Mouse (Mus musculus): ENCODE data around the gene Ldhc.
A peak's percentile ranks its signal among the peaks of the same experiment; 100 is the strongest.
"Not testable (repeated sequence)": the region's sequence is repeated elsewhere in the genome, so short reads cannot be mapped to it uniquely, and the experiment has no call there.

Gene Ldhc

DNA sequence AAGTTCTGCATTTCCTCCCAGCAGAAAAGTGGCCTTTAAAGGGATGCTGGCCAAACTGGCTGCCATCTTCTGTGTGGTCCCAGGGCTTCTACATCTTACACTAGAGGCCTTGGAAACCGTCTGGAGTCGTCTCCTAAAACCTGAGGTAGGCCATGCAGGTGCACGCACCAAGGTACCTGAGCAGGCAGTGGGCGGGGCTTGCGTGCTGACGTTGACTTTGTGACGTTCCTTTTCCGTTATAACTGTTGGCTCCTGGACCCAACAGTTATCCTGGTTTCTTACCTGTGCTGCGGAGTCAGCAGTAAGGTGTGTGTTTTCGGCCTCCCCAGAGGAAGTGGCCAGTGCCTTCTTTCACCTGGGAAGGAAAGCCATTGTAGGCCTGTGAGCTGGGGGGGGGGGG, at the start of gene Ldhc:
TSS of gene Ldhc (plus strand) at position 208 of the 400 bp plus-strand sequence.
- no peak for DNase-seq (ENCODE audit: low spot score in 2 of 2)

DNA sequence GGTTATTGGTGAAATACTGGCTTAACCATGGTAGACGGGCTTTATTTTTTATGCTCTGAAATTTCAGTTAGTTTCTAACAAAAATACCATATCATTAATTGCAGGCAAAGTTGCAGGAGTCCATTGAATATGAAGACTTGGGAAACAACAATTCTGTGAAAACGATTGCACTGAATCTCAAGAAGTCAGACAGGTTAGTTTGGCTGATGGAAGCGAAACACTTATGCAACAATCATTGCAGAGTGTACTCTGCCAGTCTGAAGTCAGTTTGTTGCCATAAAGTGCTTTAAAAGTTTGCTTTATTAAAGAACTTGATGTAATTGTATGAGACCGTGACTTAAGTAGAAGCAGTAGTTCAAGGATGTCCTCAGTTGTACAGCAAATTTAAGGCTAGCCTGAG, 47.0 kb upstream of the Ldhc start:
- no peak for DNase-seq (ENCODE audit: low spot score in 2 of 2)

DNA sequence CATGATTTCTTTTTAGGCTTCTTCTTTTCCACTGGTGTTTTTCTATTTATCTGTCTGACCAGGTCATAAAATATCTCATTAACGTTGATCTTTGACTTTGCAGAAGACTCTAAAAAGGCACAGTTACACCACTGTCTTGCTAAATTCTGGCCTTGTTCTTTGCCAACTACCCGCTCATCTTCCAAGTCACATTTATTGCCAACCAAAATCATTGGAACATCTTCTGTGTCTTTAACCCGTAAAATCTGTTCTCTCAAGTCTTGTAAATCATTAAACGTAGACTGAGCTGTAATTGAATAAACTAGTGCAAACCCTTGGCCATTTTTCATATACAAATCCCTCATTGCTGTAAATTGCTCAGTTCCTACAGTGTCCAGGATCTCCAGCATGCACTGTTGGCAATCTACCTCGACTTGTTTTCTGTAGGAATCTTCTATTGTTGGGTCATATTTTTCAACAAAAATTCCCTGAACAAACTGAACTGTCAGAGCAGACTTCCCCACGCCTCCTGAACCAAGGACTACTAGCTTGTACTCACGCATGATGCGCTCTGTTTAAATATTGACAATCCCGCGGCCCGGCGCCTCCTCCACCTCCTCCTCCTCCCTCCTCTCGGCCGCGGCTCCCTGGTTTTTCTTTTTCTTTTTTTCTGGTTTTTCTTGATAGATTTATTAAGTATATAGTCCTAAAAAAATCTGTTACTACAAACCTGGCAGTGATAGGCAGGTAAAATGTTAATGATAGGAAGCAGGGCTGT, 39.9 kb upstream of the Ldhc start:
- not testable (repeated sequence) for DNase-seq (ENCODE audit: low spot score in 2 of 2)

DNA sequence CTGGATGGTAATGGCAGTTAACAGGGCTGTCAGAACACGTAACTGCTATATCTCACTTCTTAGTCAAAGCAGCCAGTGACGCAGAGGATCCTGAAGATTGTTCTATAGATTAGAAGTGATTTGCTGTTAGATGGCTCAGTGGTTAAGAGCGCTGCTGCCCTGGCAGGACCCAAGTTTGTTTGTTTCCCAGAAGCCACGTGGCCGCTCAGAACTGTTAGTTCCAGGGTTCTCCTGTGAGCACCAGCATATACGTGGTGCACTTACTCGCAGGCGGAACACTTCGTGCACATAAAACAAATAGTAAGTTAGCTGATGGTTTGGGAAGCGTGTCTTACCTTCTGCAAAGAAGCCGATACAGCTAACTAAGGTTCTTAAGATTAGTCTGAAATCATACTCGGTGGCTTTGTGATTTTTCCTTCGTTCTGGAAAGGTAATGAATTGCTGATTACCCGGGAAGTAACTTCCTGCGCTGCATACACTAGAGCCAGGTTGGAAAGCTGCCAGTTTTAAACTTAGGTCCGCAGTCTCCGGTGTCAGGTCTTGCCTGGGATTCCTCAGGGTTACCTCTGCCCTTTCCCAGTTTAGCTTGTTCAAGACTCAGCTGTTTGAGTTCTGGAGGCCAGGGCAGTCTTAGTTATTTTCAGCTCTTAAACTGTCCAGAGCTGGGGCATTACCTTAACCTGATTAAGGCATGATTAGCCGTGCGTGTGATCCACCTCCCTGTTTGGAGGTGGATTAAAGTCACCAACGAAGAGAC, 33.8 kb upstream of the Ldhc start:
- no peak for DNase-seq (ENCODE audit: low spot score in 2 of 2)

DNA sequence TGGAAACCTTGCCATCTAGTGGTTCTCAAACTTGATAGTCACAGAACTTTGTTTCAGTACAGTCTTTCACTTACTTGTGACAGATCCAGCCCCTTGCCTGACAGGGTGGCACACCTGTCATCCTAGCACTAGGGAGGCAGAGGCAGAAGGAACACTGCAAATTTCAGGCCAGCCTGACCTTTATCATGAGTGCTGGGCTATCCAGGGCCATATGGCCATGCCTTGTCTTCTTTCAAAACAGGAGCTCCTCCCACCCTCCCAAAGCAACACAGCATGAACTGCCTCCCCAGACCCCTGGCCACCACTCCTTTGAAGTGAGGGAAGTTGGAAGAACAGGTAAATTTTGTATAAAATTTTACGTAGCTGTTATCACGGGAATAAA, 33.2 kb upstream of the Ldhc start:
- DNase-seq (ENCODE audit: low spot score in 2 of 2), result no peak

DNA sequence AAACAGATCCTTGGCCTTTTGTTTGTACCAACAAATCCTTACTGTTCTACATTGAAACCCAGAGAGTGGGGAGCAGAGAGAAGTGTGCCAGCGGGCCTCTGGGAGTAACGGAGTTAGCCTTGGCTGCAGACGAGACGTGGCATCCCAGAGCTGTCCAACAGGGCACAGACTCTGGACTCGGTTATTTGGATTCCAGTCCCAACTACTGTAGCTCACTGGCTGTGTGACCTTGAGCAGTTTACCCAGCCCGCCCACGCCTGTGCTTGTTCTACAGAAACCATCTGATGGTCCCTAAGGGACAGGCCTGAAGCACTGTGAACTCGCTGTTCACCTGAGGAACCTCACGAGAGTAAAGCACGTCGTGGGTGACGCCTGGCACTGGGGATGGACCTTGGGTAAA, 31.1 kb upstream of the Ldhc start:
- DNase-seq (ENCODE audit: low spot score in 2 of 2), result no peak

DNA sequence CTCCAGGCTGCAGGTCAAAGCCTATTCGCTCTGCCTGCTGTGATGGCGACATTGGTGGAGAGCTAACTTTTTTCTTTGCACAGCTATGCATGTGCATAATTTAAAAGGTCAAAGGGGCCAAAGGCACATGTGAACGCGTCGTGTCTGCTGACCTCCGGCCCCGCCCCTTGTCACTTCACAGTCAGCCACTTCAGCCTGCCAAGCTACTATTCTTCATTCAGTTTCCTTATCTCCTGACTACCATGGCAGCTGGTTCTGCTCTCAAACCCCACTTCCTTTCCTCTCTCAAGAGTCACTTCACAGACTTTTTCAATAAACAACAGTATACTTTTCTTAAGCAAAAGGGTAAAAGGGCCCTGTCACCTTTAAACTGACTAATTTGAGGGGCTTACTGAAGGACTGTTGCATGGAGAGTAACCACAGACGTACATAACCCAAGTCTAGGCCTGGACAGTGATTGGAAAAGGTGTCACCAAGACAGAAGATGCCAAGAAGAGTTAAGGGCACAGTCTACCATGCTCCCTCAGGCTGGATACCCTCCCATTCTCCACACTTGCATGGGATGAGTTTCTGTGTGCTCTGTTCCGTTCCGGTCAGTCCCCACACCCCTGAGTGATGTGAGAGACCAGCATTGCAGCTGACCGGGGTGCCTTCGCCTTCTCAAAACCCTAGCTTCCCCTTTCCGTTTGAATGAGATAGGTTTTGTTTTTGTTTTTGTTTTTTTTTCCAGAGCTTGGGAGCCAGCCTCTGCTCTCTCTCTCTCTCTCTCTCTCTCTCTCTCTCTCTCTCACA, 30.0 kb upstream of the Ldhc start:
- peak in 1 of 2 experiments; percentile 37 for DNase-seq (ENCODE audit: low spot score in 2 of 2)

DNA sequence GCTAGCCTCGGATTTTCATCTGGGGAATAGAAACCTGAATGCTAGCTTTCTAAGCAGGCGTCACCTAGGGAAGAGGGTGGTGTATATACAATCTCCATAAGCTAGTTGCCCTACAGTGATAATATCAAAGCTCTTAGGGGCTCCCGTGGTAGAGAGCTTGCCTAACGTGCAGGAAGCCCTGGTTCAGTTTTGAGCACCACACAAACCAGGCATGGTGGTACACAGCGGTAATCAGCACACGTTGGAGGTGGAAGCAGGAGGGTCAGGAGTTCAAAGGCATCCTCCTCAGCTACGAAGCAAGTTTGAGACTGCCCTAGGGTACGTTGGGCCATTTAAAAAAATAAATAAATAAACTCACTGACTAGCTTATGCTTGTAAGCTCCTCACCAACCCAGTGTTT, 29.3 kb upstream of the Ldhc start:
- DNase-seq (ENCODE audit: low spot score in 2 of 2), result no peak

DNA sequence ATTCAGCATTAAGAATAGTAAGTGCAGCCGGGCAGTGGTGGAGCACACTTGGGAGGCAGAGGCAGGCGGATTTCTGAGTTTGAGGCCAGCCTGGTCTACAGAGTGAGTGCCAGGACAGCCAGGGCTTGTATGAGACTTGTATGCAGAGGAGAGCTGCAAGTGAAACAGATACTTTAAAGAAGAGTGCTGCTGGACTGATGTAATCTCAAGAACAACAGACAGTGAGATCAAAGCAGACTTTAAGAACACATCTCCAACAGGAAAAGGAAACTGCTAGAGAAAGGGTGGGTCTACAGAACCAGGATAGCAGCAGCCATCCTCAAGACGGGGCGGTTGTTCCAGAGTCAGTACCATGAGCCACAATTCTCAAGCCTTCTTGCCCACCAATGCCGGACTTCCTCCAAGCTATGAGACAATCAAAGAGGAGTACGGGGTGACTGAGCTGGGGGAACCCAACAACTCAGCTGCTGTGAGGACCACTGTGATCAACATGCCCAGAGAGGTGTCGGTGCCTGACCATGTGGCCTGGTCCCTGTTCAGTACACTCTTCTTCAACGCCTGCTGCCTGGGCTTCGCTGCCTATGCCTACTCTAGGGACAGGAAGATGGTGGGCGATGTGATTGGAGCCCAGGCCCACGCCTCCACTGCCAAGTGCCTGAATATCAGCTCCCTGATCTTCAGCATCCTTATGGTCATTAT, 28.7 kb upstream of the Ldhc start:
- DNase-seq (ENCODE audit: low spot score in 2 of 2), result not testable (repeated sequence)

DNA sequence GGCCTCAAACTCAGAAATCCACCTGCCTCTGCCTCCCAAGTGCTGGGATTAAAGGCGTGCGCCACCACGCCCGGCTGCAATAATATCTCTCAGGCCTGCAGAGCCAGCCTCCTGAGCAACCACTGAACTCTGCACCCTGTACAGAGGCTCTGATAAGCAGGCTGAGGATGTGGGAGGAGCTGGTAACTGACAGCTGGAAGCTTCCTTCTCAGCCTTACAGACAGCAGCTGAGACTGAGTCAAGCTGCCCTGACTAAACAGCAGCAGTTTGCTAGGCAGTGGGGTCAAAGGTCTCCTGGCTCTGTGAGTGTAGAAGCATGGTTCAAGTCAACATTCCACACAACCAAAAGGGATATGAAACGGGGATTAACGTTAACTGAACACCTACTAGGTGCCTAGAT, 27.7 kb upstream of the Ldhc start:
- DNase-seq (ENCODE audit: low spot score in 2 of 2), result peak; percentile 66 to 70

DNA sequence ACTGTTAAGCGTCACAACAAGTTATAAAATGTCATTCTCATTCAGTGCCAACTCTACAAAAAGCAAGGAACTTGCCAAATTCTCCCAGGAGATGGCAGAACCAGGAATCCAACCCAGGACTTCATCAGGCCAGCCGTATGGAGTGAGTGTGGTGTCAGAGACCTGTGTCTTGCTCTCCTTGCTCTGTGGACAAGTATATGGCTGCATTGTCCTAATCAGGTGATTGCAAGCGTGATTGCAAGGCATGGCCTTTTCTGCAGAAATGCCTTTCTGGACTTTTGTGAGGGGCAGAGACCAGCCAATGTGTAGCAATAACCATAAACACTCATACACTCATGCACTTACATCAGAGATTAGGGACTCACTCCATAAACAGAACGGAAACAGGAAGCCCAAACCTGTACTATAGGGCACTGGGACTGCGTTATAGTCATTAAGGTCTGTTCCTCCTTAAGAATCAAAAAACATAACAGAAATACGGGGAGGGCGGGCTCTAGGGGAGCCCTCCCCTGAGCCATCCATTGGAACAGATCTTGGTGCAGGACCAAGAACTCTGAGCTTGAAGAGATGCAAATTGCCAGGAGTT, 27.2 kb upstream of the Ldhc start:
- DNase-seq (ENCODE audit: low spot score in 2 of 2), result no peak

DNA sequence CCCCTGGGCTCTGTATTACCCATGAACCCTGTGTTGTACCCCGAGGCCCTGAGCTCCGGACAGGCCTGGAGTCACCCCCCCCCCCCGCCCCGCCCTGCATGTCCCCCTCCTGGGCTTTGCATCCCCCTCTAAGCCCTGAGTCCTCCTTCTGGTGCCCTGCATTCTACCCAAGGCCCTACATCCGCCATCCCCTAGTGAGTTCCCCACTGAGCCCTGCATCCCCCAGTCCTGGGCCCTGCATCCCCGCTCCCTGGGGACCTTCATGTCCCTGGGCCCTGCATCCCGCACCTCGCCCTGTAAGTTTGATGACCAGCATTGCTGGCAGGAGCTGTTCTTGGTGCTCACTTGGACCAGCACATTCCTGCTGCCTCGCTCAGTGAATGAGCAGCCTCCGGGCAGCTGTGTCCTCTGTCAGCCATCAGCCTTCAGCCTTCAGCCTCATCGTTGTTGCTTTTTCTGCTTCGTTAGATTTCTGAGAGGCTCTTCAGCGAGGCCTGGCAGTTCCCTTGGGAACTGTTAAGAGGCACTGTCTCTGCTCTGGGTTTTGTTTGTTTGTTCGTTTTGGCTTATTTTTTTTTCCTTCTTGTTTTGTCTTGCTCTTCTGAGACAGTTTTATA, 25.9 kb upstream of the Ldhc start:
- DNase-seq (ENCODE audit: low spot score in 2 of 2), result no peak

DNA sequence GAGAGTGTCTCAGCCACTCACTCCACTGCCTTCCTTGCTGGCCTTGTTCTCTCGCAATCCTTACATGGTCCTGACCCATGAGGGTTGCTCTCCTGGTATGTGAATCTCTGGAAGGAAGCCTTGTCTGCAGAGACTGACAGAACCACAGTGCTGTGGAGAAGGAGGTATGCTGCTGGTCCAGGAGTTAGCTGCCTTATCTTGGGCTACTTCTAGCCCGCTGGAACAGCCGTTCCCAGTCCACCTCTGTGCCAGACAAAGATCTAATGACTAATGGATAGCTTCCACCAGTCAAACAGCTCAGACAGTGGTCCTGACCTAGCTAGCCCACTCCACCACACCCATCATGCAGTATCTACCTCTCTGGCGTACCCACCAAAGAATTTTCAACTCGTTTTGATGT, 24.6 kb upstream of the Ldhc start:
- no peak for DNase-seq (ENCODE audit: low spot score in 2 of 2)

DNA sequence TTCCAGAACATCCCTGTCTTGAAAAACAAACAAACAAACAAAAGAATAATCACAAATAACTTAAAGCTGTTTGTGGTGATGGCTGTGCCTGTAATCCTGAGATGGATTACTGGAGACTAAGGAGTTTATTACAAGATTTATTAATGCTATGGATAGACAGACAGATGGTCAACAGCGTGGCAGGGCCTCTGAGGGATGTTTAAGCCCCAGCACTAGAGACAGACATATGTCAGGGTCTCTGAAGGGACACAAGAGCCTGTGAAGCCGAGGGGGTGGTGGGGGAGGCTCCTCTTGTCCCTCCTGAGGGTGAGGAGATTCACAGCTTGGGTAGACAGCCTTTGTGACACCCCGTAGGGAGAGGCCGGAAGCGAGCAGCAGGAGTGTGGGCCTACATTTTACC, 23.9 kb upstream of the Ldhc start:
- no peak for DNase-seq (ENCODE audit: low spot score in 2 of 2)

DNA sequence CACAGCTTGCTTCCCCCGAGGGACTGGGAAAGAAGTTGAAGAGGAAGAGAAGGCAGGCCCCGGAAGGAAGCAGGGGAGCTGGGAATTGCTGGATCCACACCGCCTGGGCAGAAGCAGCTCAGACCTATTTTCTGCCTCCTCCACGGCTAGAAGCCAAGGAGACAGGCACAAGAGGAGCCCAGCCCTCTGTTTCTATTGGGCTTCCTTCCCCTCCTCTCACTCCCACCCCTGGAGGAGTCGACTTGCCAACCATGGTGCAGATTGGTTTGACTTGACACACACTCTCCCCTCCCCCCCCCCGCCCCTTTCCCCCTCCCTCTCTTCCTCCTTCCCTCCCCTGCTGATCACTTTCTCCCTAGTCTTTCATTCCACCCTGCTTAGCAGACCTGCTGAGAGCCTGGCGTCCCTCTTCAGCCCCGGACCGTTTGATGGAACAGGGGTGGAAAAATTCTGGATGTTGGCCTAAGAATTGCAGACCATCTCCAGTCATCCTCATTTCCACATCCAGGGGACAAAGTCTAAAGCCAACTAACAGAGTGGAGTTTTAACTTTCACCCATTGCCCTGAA, 22.8 kb upstream of the Ldhc start:
- no peak for DNase-seq (ENCODE audit: low spot score in 2 of 2)

DNA sequence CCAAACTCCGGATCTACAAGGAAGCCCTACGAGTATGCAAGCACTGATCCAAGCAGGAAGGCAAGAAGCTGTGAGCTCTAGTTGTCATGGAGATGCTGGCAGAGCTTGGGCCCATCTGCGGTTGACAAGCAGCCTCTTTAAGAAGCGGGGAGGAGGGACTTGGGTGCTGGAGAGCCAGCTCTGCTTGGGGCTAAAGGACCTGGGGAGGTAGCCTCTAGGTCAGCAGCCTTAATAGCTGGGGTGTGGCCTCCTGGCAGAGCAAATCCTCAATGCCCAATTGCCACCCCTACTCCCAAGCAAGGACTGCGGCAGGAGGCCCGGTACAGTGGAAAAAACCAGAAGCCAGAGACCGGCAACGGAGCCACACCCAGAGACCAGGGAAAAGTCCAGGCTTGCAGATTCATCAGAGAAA, 22.1 kb upstream of the Ldhc start:
- DNase-seq (ENCODE audit: low spot score in 2 of 2), result peak; percentile 58 to 60

DNA sequence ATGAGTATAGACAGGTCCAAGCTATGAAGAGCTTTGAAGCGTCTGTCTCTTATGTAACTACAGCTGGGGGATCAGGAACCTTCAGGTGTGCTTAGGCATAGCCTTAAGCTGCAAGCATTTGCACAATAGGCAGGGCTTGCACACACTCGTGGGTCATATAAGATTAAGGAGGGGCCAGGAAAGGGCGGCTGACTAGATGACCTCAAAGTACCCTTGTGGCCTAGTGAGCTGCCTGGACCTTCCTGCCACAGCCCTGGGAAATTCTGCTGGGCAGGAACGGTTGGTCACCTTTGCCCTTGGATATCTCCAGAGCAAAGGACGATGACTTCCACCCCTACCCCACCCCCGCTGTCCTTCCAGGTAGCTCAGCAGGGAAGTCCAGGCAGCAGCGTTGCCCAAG, 21.6 kb upstream of the Ldhc start:
- no peak for DNase-seq (ENCODE audit: low spot score in 2 of 2)

DNA sequence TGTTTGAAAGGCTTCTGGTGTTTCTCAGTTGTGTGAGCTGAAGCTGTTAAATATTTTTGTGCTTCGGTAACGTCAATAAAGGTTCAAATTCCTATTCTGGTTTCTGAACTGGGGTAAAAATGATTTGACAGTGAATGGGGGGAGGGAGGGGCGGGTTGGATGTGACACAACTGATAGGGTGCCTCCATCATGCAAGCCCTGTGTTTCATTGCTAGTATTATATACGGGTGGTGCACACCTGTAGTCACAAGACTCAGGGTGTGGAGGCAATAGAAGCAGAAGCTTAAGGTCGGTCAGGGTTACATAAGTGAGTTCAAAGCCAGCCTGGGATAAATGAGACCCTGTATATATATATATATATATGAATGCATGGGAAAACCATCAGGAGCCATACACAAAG, 21.1 kb upstream of the Ldhc start:
- no peak for DNase-seq (ENCODE audit: low spot score in 2 of 2)

DNA sequence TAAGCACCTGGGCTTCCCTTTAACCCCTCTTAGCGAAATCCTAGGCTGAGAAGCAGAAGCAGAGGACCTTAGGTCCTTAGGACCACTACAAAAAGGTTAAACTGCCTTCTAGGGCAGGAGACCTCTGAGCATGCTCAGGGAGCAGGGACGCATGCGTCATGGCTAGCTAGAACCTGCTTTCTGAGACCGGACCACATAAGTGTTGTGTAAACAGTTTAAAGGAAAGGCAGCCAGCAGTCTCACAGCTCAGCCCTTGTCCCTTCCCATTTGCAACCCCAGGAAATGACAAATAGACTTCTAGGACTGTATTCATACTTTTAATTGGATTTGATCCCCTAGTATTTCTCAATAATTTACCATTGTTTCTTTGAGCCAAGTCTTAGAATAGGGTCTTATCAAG, 20.7 kb upstream of the Ldhc start:
- DNase-seq (ENCODE audit: low spot score in 2 of 2), result no peak

DNA sequence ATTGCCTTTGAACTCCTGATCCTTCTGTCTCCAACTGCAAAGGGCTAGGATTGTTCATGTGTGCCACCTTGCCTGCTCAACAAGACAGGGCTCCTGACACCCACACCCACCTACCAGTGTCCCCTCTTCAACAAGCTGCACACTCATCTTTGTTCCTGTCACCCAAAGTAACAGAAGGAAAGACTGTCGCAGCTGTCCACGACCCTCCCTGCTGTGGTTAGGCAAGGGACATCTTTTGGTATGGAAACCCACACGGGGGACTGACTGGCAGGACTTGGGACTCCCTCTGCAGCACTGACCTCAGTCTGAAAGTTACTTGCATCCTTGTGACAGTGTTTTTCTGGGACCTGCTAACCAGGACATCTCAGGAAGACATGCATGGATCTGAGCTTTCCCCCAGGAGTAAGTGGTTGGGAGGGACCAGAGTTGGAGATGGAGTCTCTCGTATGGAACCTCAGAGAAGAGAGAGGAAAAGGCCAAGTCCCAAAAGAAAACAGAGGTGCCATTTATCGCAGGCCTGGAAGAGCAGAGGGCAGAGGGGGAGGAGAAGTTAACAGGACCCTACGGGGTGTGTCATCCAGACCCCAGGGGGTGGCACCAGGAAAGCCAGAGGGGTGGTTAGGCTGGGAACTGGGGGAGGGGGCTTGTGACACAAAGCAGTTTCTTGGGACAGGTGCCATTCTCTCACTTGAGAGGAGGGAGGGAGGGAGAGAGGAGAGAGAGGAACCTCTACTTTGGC, 20.0 kb upstream of the Ldhc start, which contains the start of gene Ldha:
TSS of gene Ldha (plus strand) at position 689 of the 739 bp plus-strand sequence.
- no peak for DNase-seq (ENCODE audit: low spot score in 2 of 2)
